Mouse (Mus musculus) ovary, postnatal 36 days (tissue): ENCODE measurements around the gene Nudt8.
"Not testable (repeated sequence)": the region's sequence is repeated elsewhere in the genome, so short reads cannot be mapped to it uniquely, and the experiment has no call there.

ENCODE experiments used
- DNase-seq: peaks from one replicate; pipeline ENCODE4 v3.0.0; 2022; ENCODE audit warnings: low spot score, mixed read lengths

Gene Nudt8

GRCm38 (mm10) chr19:4000119-4000900 lies at the start of gene Nudt8, which contains the start of gene Gm49405:
Gene Nudt8 (plus strand): TSS chr19:4000580.
Gene Gm49405 (plus strand): TSS chr19:4000626.
- peak; percentile 92 for DNase-seq

GRCm38 (mm10) chr19:3951461-3951860 lies 48.9 kb upstream of the Nudt8 start:
- no peak for DNase-seq

GRCm38 (mm10) chr19:3952099-3952498 lies 48.3 kb upstream of the Nudt8 start:
- DNase-seq = no peak

GRCm38 (mm10) chr19:3955033-3955432 lies 45.3 kb upstream of the Nudt8 start:
- no peak for DNase-seq

- DNase-seq = no peak
Observed at GRCm38 (mm10) chr19:3955804-3956203, 44.6 kb upstream of the Nudt8 start.

- DNase-seq = not testable (repeated sequence)
Observed at GRCm38 (mm10) chr19:3957296-3958036, 42.9 kb upstream of the Nudt8 start.

- DNase-seq = no peak
Observed at GRCm38 (mm10) chr19:3958470-3958869, 41.9 kb upstream of the Nudt8 start, which contains the start of gene Aldh3b3. Gene Aldh3b3 (plus strand): TSS chr19:3958645.

- no peak for DNase-seq
Observed at GRCm38 (mm10) chr19:3959030-3959429, 41.4 kb upstream of the Nudt8 start.

GRCm38 (mm10) chr19:3960211-3960610 lies 40.2 kb upstream of the Nudt8 start:
- no peak for DNase-seq

GRCm38 (mm10) chr19:3961805-3962204 lies 38.6 kb upstream of the Nudt8 start:
- not testable (repeated sequence) for DNase-seq

- DNase-seq = no peak
Observed at GRCm38 (mm10) chr19:3962469-3962868, 37.9 kb upstream of the Nudt8 start.

GRCm38 (mm10) chr19:3964030-3964429 lies 36.4 kb upstream of the Nudt8 start:
- no peak for DNase-seq

GRCm38 (mm10) chr19:3966330-3967075 lies 33.9 kb upstream of the Nudt8 start:
- no peak for DNase-seq

GRCm38 (mm10) chr19:3967258-3967657 lies 33.1 kb upstream of the Nudt8 start:
- DNase-seq = no peak

- DNase-seq = no peak
Observed at GRCm38 (mm10) chr19:3972229-3972628, 28.2 kb upstream of the Nudt8 start, which contains the start of gene Aldh3b2. Gene Aldh3b2 (plus strand): TSS chr19:3972328.

- DNase-seq = not testable (repeated sequence)
Observed at GRCm38 (mm10) chr19:3974608-3975007, 25.8 kb upstream of the Nudt8 start.

- no peak for DNase-seq
Observed at GRCm38 (mm10) chr19:3975866-3976265, 24.5 kb upstream of the Nudt8 start.

GRCm38 (mm10) chr19:3980309-3980708 lies 20.1 kb upstream of the Nudt8 start:
- peak; percentile 53 for DNase-seq

GRCm38 (mm10) chr19:3980917-3981316 lies 19.5 kb upstream of the Nudt8 start:
- no peak for DNase-seq

GRCm38 (mm10) chr19:3983527-3984200 lies 16.7 kb upstream of the Nudt8 start:
- no peak for DNase-seq

GRCm38 (mm10) chr19:3985261-3985681 lies 15.1 kb upstream of the Nudt8 start:
- peak; percentile 29 for DNase-seq

- peak; percentile 84 for DNase-seq
Observed at GRCm38 (mm10) chr19:3986334-3986733, 14.0 kb upstream of the Nudt8 start, which contains the start of gene Acy3. Gene Acy3 (plus strand): TSS chr19:3986570.
